Mouse (Mus musculus): ENCODE data around the gene Wnt1. TPM values are rescaled to one million over a fixed set of nuclear protein-coding genes. Genes with fewer than 3 reads are reported as not detected.
A peak's percentile ranks its signal among the peaks of the same experiment; 100 is the strongest.

Gene Wnt1
- polyA plus RNA-seq, 1 experiment from 2014 or later = not detected

DNA sequence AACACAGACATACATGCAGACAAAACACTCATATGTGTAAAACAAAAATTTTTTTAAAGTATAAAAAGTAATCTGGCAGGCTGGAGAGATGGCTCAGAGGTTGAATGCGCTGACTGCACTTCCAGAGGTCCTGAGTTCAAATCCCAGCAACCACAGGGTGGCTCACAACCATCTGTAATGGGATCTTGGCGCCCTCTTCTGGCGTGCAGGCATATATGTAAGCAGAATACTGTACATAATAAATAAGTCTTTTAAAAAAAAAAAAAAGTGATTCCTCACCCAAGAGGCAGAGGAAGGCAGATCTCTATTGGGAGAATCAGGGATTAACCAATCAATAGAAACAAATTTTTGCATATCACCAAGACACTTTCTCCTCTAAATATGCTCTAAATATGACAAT, 33.8 kb downstream of the Wnt1 start:
- H3K9me3 ChIP-seq (replicated peaks) = no peaks in the 10 kb centered on the region
- H3K27me3 ChIP-seq (replicated peaks) = no peaks in the 10 kb centered on the region
- ATAC-seq (ENCODE audit: insufficient number of reproducible peaks, low FRiP score) = no peak
- no peak overlapping the region for H3K4me2 ChIP-seq
- H3K4me1 ChIP-seq (replicated peaks) = peaks cover 25% of the 10 kb centered on the region
- no peak overlapping the region for H3K4me3 ChIP-seq
- H3K36me3 ChIP-seq = peaks cover 62% of the 10 kb centered on the region
- WGBS = 68% methylated on average over 3 of the region's 3 CpGs
- no peak overlapping the region for H3K27ac ChIP-seq (ENCODE audit: poor library complexity, severe bottlenecking)
- no peak overlapping the region for H3K9ac ChIP-seq

DNA sequence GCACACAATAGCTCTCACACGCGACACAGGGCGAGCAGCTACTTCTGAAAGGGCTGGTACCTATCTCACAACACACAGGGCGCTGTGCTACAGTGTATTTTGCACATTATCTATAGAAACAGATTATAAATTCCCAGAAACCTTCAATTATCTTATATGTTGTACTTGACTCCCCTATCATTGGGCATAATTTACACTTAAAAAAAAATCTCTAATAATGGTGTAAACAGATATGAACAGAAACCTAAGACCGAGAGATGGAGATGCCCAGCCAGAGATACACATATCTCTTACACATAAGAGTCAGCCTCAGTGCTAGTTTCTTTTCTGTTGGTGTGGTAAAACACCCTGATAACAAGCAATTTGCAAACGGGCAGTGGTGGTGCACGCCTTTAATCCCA, 38.0 kb downstream of the Wnt1 start:
- Histone ChIP-seq H3K9me3 (replicated peaks) (no peaks in the 10 kb centered on the region), H3K27ac (ENCODE audit: poor library complexity, severe bottlenecking) (peak overlapping the region; percentile 26; the same call in 1 of the 2 replicates), H3K4me3 (no peak overlapping the region), H3K4me2 (no peak overlapping the region), H3K4me1 (replicated peaks) (peaks cover 31% of the 10 kb centered on the region), H3K36me3 (peaks cover 36% of the 10 kb centered on the region), H3K9ac (no peak overlapping the region), H3K27me3 (replicated peaks) (no peaks in the 10 kb centered on the region)
- WGBS = 61% methylated on average over 7 of the region's 7 CpGs
- ATAC-seq (ENCODE audit: insufficient number of reproducible peaks, low FRiP score) = no peak

DNA sequence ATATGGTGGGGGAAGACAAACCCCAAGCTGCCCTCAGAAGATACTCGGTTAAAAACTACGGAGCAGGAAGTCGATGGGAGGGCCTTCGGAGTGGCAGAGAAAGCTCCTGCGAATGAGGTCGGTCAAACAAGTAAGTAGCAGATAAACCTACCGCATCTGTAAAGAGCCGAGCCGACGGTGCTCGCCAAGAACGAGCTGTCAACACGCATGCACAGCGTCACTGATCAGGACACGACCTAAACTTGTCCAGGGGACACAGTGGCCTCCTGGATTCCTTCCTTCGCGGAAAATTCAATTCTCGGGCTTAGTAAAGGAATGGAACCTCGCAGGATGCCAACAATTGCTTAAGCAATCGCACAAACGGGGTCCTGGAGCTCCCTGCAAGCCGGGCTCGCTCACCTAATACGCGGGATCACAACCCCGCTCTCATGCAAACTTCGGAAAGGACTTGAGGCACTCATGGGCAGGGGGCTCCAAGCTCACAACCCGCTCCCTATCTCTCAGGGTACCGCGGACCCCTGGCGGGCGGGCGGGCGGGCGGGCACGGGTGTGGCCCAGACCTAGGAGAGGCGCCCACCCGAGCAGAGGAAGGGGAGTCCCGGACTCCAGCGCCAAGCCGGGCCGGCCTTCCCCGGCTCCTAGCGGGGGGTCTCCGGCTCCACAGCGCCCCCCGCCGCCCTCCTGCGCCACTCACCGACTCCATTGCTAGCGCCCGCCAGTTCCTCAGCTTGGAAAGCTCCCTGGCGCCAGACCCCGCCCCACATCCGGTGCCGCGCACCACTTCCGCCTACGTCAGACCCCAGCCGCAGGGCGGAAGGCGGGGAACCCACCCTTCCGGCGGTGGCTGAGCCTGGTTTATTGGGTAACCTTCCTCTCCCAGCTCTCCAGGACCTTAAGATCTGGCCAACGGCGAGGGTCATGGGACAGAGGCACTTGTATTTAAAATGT, 41.4 kb downstream of the Wnt1 start, which contains the start of gene Prkag1:
TSS of gene Prkag1 (minus strand) at position 786 of the 948 bp plus-strand sequence.
- H3K36me3 ChIP-seq = peaks cover 37% of the 10 kb centered on the region
- H3K4me2 ChIP-seq = peak within 1 kb of the TSS; percentile 71
- H3K27me3 ChIP-seq (replicated peaks) = no peaks in the 10 kb centered on the region
- peaks cover 49% of the 10 kb centered on the region for H3K4me1 ChIP-seq (replicated peaks)
- H3K4me3 ChIP-seq = peak within 1 kb of the TSS; percentile 81
- H3K9ac ChIP-seq = peak within 1 kb of the TSS; percentile 92
- no peaks in the 10 kb centered on the region for H3K9me3 ChIP-seq (replicated peaks)
- WGBS = under 1% methylated on average over 65 of the region's 66 CpGs
- H3K27ac ChIP-seq (ENCODE audit: poor library complexity, severe bottlenecking) = peak within 1 kb of the TSS; percentile 97
- ATAC-seq (ENCODE audit: insufficient number of reproducible peaks, low FRiP score) = peak; percentile 93

DNA sequence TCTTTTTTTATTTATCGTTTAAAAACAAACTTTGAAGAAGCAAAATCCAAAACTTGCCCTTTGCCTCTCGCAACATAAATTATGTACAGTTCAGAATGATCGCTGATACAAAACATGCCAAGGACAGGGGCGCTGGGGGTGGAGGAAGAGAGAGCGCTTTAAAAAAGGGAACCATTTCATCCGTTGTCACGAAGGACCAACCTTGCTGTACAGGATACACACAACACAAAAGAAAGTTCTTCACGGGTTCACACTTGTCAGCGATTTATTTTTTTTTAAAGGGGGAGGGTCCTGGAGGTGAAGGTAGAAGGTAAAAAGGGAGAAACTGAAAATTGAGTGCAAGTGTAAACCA, 42.0 kb downstream of the Wnt1 start:
- no peaks in the 10 kb centered on the region for H3K9me3 ChIP-seq (replicated peaks)
- peak overlapping the region; percentile 71 for H3K4me2 ChIP-seq
- ATAC-seq (ENCODE audit: insufficient number of reproducible peaks, low FRiP score) = no peak
- peak overlapping the region; percentile 81 for H3K4me3 ChIP-seq
- no peaks in the 10 kb centered on the region for H3K27me3 ChIP-seq (replicated peaks)
- H3K27ac ChIP-seq (ENCODE audit: poor library complexity, severe bottlenecking) = peak overlapping the region; percentile 97
- peaks cover 52% of the 10 kb centered on the region for H3K4me1 ChIP-seq (replicated peaks)
- 15% methylated on average over 9 of the region's 9 CpGs for WGBS
- H3K36me3 ChIP-seq = peaks cover 44% of the 10 kb centered on the region
- peak overlapping the region; percentile 92; the same call in 1 of the 2 replicates for H3K9ac ChIP-seq

DNA sequence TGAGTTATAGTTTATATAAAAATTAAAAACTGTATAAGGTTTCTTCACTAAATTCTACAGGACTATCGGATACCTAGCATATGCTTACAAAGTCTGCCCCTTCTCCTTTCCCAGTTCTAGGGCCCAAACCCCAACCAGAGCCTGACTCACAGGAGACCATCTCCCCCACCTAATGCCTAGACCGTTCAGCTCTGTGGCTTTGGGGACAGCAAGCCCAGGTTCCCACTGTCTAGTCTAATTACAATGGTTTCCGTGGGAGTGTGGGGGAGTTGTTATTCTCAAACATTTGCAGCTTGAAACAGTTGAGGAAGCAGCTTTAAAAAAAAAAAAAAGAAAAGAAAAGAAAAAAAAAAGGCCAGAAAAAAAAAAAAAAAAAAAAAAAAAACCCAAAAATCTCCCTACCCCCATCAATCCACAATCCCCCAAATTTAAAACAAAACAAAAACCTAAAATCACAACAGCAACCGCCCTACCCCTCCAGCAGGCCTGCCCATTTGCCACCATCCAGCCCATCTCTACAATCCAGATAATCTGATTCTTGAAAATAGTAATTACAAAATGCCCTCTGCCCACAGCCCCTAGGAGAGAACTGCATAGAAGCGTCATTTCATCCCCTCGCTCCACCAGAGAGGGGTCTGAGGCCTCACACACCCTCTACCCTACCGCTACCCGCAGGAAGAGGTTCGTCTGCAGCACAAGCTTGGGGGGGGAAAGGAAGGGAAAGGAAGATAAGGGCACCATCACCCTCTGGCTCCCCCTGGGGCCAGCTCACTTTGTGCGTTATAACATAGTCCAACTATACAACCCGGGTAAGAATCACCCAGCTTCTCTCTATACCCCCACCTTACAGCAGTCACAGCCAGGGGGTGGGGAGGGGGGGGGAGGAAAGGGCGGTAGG, 42.8 kb downstream of the Wnt1 start:
- no peaks in the 10 kb centered on the region for H3K9me3 ChIP-seq (replicated peaks)
- peak overlapping the region; percentile 97 for H3K27ac ChIP-seq (ENCODE audit: poor library complexity, severe bottlenecking)
- 0 out of 2 replicates have a peak overlapping the region, but pooled peaks have one; percentile 71 for H3K4me2 ChIP-seq
- ATAC-seq (ENCODE audit: insufficient number of reproducible peaks, low FRiP score) = no peak
- no peak overlapping the region for H3K9ac ChIP-seq
- peaks cover 51% of the 10 kb centered on the region for H3K36me3 ChIP-seq
- no peak overlapping the region for H3K4me3 ChIP-seq
- no peaks in the 10 kb centered on the region for H3K27me3 ChIP-seq (replicated peaks)
- 46% methylated on average over 12 of the region's 12 CpGs for WGBS
- H3K4me1 ChIP-seq (replicated peaks) = peaks cover 45% of the 10 kb centered on the region

DNA sequence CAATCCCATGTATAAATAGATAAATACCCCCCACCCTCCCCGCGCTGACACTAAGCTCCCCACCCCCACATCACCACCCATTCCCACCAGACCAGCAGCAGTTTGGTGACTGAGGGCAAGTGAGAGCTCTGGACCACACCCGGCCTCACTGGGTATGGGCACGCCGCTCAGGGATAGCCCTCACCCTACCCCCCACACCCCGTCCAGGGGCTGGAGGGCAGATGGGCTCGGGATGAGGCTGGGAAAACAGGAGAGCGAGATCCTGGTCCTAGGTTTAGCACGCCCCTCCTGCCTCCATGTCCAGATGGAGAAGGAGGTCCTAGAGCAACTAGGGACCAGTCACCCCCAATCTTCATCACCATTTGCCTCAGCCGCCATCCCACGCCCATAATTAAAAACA, 43.6 kb downstream of the Wnt1 start:
- Histone ChIP-seq H3K4me3 (no peak overlapping the region), H3K4me1 (replicated peaks) (peaks cover 37% of the 10 kb centered on the region), H3K9ac (peak overlapping the region; percentile 10; the same call in 1 of the 2 replicates), H3K27ac (ENCODE audit: poor library complexity, severe bottlenecking) (no peak overlapping the region), H3K27me3 (replicated peaks) (no peaks in the 10 kb centered on the region), H3K9me3 (replicated peaks) (no peaks in the 10 kb centered on the region), H3K36me3 (peaks cover 58% of the 10 kb centered on the region), H3K4me2 (no peak overlapping the region)
- no peak for ATAC-seq (ENCODE audit: insufficient number of reproducible peaks, low FRiP score)
- WGBS = 85% methylated on average over 11 of the region's 11 CpGs

DNA sequence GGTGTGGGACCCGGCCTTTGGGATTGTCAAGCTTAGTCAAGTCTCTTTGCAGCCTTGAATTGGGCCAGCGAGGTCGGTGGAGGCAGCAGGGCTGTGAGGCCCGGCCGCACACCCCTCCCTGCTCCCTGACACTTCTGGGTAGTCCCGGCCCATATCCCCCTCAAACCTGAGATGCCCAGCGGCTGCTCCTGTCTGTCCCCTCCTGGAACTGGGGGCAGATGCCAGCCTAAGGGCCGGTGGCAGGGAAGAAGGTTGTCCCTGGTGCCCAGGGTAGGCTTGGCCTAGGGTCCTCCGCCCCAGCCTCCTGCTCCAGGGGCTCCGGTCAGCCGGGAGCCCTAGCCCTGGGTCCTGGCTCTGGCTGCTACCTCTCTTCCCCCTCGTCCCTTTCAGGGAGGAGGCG, 44.4 kb downstream of the Wnt1 start:
- peaks cover 63% of the 10 kb centered on the region for H3K36me3 ChIP-seq
- no peak overlapping the region for H3K4me3 ChIP-seq
- no peak for ATAC-seq (ENCODE audit: insufficient number of reproducible peaks, low FRiP score)
- H3K27me3 ChIP-seq (replicated peaks) = no peaks in the 10 kb centered on the region
- no peak overlapping the region for H3K27ac ChIP-seq (ENCODE audit: poor library complexity, severe bottlenecking)
- no peaks in the 10 kb centered on the region for H3K9me3 ChIP-seq (replicated peaks)
- H3K4me1 ChIP-seq (replicated peaks) = peaks cover 33% of the 10 kb centered on the region
- H3K9ac ChIP-seq = no peak overlapping the region
- WGBS = 84% methylated on average over 13 of the region's 13 CpGs
- no peak overlapping the region for H3K4me2 ChIP-seq

DNA sequence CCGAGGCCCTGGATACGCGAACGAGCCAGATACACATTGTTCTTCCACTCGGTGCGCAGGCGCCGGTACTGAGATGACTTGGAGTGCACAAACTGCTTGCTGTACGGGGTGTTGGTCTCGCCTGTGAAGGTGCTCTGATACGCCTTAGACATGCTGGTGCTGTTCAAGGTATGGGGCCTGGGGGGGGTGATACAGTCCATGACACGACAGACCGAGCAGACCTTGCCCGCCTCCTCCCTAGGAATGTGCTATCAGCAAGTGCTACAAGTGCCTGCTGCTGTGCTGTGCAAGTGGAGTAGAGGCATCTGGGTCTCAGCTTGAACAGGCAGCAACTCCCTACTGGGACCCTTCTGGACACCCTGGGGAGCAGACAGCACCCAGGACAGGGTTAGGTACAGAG, 45.6 kb downstream of the Wnt1 start:
- Histone ChIP-seq H3K27me3 (replicated peaks) (no peaks in the 10 kb centered on the region), H3K4me3 (no peak overlapping the region), H3K9ac (no peak overlapping the region), H3K4me2 (no peak overlapping the region), H3K27ac (ENCODE audit: poor library complexity, severe bottlenecking) (peak overlapping the region; percentile 45; the same call in 1 of the 2 replicates), H3K9me3 (replicated peaks) (no peaks in the 10 kb centered on the region), H3K4me1 (replicated peaks) (peaks cover 22% of the 10 kb centered on the region), H3K36me3 (peaks cover 73% of the 10 kb centered on the region)
- no peak for ATAC-seq (ENCODE audit: insufficient number of reproducible peaks, low FRiP score)
- 75% methylated on average over 14 of the region's 14 CpGs for WGBS

DNA sequence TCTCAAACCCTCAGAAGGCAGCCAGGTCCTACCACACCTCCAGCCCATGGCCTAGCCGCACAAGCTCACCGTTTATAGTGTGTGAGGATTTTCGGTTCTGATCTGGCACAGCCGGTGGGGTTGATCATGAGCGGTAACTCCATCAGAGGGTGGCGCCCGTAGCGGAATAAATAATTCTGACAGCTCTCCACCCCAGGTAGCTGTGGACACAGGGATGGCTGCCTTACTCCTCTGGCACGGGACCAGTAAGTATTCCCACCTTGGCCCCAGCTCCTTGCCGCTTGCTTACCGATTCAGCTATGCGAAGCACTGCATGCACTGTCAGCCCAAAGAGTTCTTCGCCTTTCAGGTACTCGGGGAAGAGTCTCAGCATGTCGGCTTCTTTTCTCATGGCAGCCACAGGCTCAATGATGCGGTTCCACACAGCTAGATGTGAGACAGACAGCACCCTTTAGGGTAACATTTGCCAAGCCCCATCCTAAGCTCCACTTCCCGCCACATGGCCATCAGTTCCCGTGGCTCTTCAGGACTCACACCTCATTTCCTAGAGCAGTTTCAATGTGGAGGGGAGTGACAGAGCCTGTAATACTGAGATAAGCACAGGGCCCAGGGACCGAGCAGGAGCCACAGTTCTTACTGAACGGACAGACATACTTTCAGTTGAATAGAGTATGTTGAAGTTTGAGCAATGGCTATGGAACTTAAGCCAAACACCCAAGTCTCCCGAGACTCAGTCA, 47.5 kb downstream of the Wnt1 start:
- WGBS = 85% methylated on average over 21 of the region's 21 CpGs
- Histone ChIP-seq H3K9ac (no peak overlapping the region), H3K4me2 (no peak overlapping the region), H3K4me3 (no peak overlapping the region), H3K36me3 (peaks cover 91% of the 10 kb centered on the region), H3K27ac (ENCODE audit: poor library complexity, severe bottlenecking) (no peak overlapping the region), H3K9me3 (replicated peaks) (no peaks in the 10 kb centered on the region), H3K27me3 (replicated peaks) (no peaks in the 10 kb centered on the region), H3K4me1 (replicated peaks) (peaks cover 22% of the 10 kb centered on the region)
- no peak for ATAC-seq (ENCODE audit: insufficient number of reproducible peaks, low FRiP score)

DNA sequence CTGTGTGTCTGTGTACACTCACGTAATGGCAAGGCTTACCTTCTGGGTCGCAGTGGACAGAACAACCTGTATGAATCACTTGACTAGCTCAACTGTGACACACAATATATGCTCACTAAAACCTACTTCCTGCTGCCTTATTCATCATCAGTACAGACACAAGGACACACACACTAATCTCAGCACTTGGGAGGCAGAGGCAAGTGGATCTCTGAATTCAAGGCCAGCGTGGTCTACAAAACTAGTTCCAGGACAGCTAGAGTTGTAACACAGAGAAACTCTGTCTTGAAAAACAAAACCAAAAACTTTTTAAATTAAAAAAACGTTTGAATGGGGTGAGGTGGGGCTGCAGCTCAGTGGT, 48.1 kb downstream of the Wnt1 start:
- no peak overlapping the region for H3K27ac ChIP-seq (ENCODE audit: poor library complexity, severe bottlenecking)
- H3K4me2 ChIP-seq = no peak overlapping the region
- WGBS = 69% methylated on average over 4 of the region's 4 CpGs
- H3K4me1 ChIP-seq (replicated peaks) = peaks cover 20% of the 10 kb centered on the region
- no peaks in the 10 kb centered on the region for H3K27me3 ChIP-seq (replicated peaks)
- no peak for ATAC-seq (ENCODE audit: insufficient number of reproducible peaks, low FRiP score)
- H3K4me3 ChIP-seq = no peak overlapping the region
- peaks cover 97% of the 10 kb centered on the region for H3K36me3 ChIP-seq
- no peak overlapping the region for H3K9ac ChIP-seq
- no peaks in the 10 kb centered on the region for H3K9me3 ChIP-seq (replicated peaks)
